Mouse (Mus musculus) embryonic facial prominence, embryonic 13.5 days (tissue): ENCODE data around the gene Elp5. TPM values are rescaled to one million over a fixed set of nuclear protein-coding genes. Genes with fewer than 3 reads are reported as not detected.

Source experiments
- ATAC-seq: fragments of 200-750 bp; cut with Nextera tagmentation; 2 replicates; pipeline ENCODE4 v1.8.0; 2017; ENCODE audit warnings: low read depth; ENCODE audit not compliant: insufficient number of reproducible peaks, insufficient read depth, low FRiP score, low TSS enrichment
- H3K27ac ChIP-seq: fragments of 300-500 bp; sonication (generic); 2 replicates; pipeline ENCODE4 v1.5.1; 2015; ENCODE audit warnings: moderate library complexity, mild to moderate bottlenecking, inconsistent platforms
- H3K27me3 ChIP-seq: fragments of 300-500 bp; sonication (generic); 2 replicates; pipeline ENCODE4 v1.6.1; 2015; ENCODE audit warnings: mild to moderate bottlenecking, inconsistent platforms
- H3K36me3 ChIP-seq: fragments of 300-500 bp; sonication (generic); 2 replicates; pipeline ENCODE4 v1.6.1; 2015; ENCODE audit warnings: mild to moderate bottlenecking, inconsistent platforms
- H3K4me1 ChIP-seq: fragments of 300-500 bp; sonication (generic); 2 replicates; pipeline ENCODE4 v1.6.1; 2015; ENCODE audit warnings: inconsistent platforms
- H3K4me2 ChIP-seq: fragments of 300-500 bp; sonication (generic); 2 replicates; pipeline ENCODE4 v1.6.1; 2015; ENCODE audit warnings: moderate library complexity, mild to moderate bottlenecking, inconsistent platforms
- H3K4me3 ChIP-seq: fragments of 300-500 bp; sonication (generic); 2 replicates; pipeline ENCODE4 v1.5.1; 2015; ENCODE audit warnings: mild to moderate bottlenecking, inconsistent platforms
- H3K9ac ChIP-seq: fragments of 300-500 bp; sonication (generic); 2 replicates; pipeline ENCODE4 v1.6.1; 2015; ENCODE audit warnings: mild to moderate bottlenecking, inconsistent platforms
- H3K9me3 ChIP-seq: fragments of 300-500 bp; sonication (generic); 2 replicates; pipeline ENCODE4 v1.6.1; 2016; ENCODE audit warnings: inconsistent platforms
- WGBS: fragments of 180-500 bp; shearing (Covaris S2); methylation state at CpG from one replicate; pipeline ENCODE4 v1.1.7; 2015; ENCODE audit warnings: mixed read lengths; 5-methylcytosine and 5-hydroxymethylcytosine counted together
- polyA plus RNA-seq: library from polyadenylated mRNA; unstranded; fragments of >200 nt; fragmentation: Nextera tagmentation; extraction: Ambion mirVana; gene quantifications from 2 replicates; pipeline ENCODE4 v1.2.1, GENCODE M21; 2015

Gene Elp5
- polyA plus RNA-seq, 1 experiment from 2014 or later, result 125 TPM

- H3K9ac ChIP-seq, result no peak overlapping the region
- no peak for ATAC-seq
- H3K36me3 ChIP-seq, result peaks cover 4% of the 10 kb centered on the region
- H3K27me3 ChIP-seq, result no peaks in the 10 kb centered on the region
- no peaks in the 10 kb centered on the region for H3K9me3 ChIP-seq
- 41% methylated on average over 4 of the region's 4 CpGs for WGBS
- no peak overlapping the region for H3K27ac ChIP-seq
- no peak overlapping the region for H3K4me3 ChIP-seq
- peaks cover 21% of the 10 kb centered on the region for H3K4me1 ChIP-seq
- no peak overlapping the region for H3K4me2 ChIP-seq
These were observed 31.4 kb downstream of the Elp5 start for GRCm38 (mm10) chr11:69950807-69951459.

GRCm38 (mm10) chr11:69948763-69949150 is 33.6 kb downstream of the Elp5 start:
- Histone ChIP-seq H3K4me2 (peak overlapping the region; percentile 71), H3K9ac (peak overlapping the region; percentile 70), H3K4me1 (peaks cover 29% of the 10 kb centered on the region), H3K4me3 (peak overlapping the region; percentile 54), H3K9me3 (no peaks in the 10 kb centered on the region), H3K27me3 (no peaks in the 10 kb centered on the region), H3K36me3 (peaks cover 25% of the 10 kb centered on the region), H3K27ac (peak overlapping the region; percentile 92)
- ATAC-seq, result peak; percentile 34
- WGBS, result under 1% methylated on average over 14 of the region's 14 CpGs

- peak; percentile 90 for ATAC-seq
These were observed 34.1 kb downstream of the Elp5 start, which contains the start of gene Slc2a4 for GRCm38 (mm10) chr11:69948066-69948762. TSS of gene Slc2a4 (minus strand) at chr11:69948188.

GRCm38 (mm10) chr11:69947337-69948065 is 34.8 kb downstream of the Elp5 start:
- H3K9ac ChIP-seq, result peak overlapping the region; percentile 70
- WGBS, result under 1% methylated on average over 29 of the region's 29 CpGs
- H3K4me1 ChIP-seq, result peaks cover 29% of the 10 kb centered on the region
- H3K4me2 ChIP-seq, result peak overlapping the region; percentile 71
- H3K9me3 ChIP-seq, result no peaks in the 10 kb centered on the region
- no peaks in the 10 kb centered on the region for H3K27me3 ChIP-seq
- peak overlapping the region; percentile 92 for H3K27ac ChIP-seq
- H3K4me3 ChIP-seq, result peak overlapping the region; percentile 54
- peak; percentile 21; the same call in 1 of the 2 replicates for ATAC-seq
- peaks cover 38% of the 10 kb centered on the region for H3K36me3 ChIP-seq

More at GRCm38 (mm10) chr11:69948066-69948762, 34.1 kb downstream of the Elp5 start, which contains the start of gene Slc2a4:
- H3K4me1 ChIP-seq, result peaks cover 29% of the 10 kb centered on the region
- under 1% methylated on average over 34 of the region's 34 CpGs for WGBS
- peak within 1 kb of the TSS; percentile 92 for H3K27ac ChIP-seq
- peak within 1 kb of the TSS; percentile 70 for H3K9ac ChIP-seq
- H3K4me3 ChIP-seq, result peak within 1 kb of the TSS; percentile 54
- no peaks in the 10 kb centered on the region for H3K27me3 ChIP-seq
- H3K36me3 ChIP-seq, result peaks cover 31% of the 10 kb centered on the region
- H3K9me3 ChIP-seq, result no peaks in the 10 kb centered on the region
- H3K4me2 ChIP-seq, result peak within 1 kb of the TSS; percentile 71

GRCm38 (mm10) chr11:69945997-69946891 is 36.1 kb downstream of the Elp5 start:
- 85% methylated on average over 18 of the region's 18 CpGs for WGBS
- no peak for ATAC-seq
- Histone ChIP-seq H3K4me3 (peak overlapping the region; percentile 54), H3K9ac (peak overlapping the region; percentile 70), H3K9me3 (no peaks in the 10 kb centered on the region), H3K27ac (peak overlapping the region; percentile 92; the same call in 1 of the 2 replicates), H3K4me1 (peaks cover 29% of the 10 kb centered on the region), H3K36me3 (peaks cover 44% of the 10 kb centered on the region), H3K27me3 (no peaks in the 10 kb centered on the region), H3K4me2 (peak overlapping the region; percentile 71)

- H3K9ac ChIP-seq, result peak overlapping the region; percentile 21; the same call in 1 of the 2 replicates
These were observed 37.1 kb downstream of the Elp5 start for GRCm38 (mm10) chr11:69945216-69945615.

GRCm38 (mm10) chr11:69940962-69941361 is 41.4 kb downstream of the Elp5 start:
- no peak for ATAC-seq
- no peak overlapping the region for H3K9ac ChIP-seq
- no peaks in the 10 kb centered on the region for H3K9me3 ChIP-seq
- peaks cover 41% of the 10 kb centered on the region for H3K36me3 ChIP-seq
- H3K27ac ChIP-seq, result no peak overlapping the region
- peaks cover 20% of the 10 kb centered on the region for H3K27me3 ChIP-seq
- H3K4me3 ChIP-seq, result no peak overlapping the region
- WGBS, result 84% methylated on average over 4 of the region's 4 CpGs
- peaks cover 37% of the 10 kb centered on the region for H3K4me1 ChIP-seq
- no peak overlapping the region for H3K4me2 ChIP-seq

More at GRCm38 (mm10) chr11:69945216-69945615, 37.1 kb downstream of the Elp5 start:
- Histone ChIP-seq H3K36me3 (peaks cover 44% of the 10 kb centered on the region), H3K4me1 (peaks cover 29% of the 10 kb centered on the region), H3K4me3 (0 out of 2 replicates have a peak overlapping the region, but pooled peaks have one; percentile 1), H3K4me2 (no peak overlapping the region), H3K9me3 (no peaks in the 10 kb centered on the region), H3K27me3 (no peaks in the 10 kb centered on the region), H3K27ac (no peak overlapping the region)
- no peak for ATAC-seq
- WGBS, result 78% methylated on average over 13 of the region's 13 CpGs

GRCm38 (mm10) chr11:69939731-69940130 is 42.6 kb downstream of the Elp5 start:
- no peaks in the 10 kb centered on the region for H3K9me3 ChIP-seq
- no peak overlapping the region for H3K4me3 ChIP-seq
- H3K27me3 ChIP-seq, result peaks cover 20% of the 10 kb centered on the region
- no peak for ATAC-seq
- H3K9ac ChIP-seq, result no peak overlapping the region
- 90% methylated on average over 17 of the region's 17 CpGs for WGBS
- no peak overlapping the region for H3K4me2 ChIP-seq
- peaks cover 29% of the 10 kb centered on the region for H3K4me1 ChIP-seq
- H3K36me3 ChIP-seq, result peaks cover 29% of the 10 kb centered on the region
- no peak overlapping the region for H3K27ac ChIP-seq

- WGBS, result 60% methylated on average over 5 of the region's 5 CpGs
- no peak for ATAC-seq
- Histone ChIP-seq H3K9ac (no peak overlapping the region), H3K4me3 (no peak overlapping the region), H3K36me3 (peaks cover 23% of the 10 kb centered on the region), H3K27me3 (peaks cover 20% of the 10 kb centered on the region), H3K9me3 (no peaks in the 10 kb centered on the region), H3K4me1 (peaks cover 34% of the 10 kb centered on the region), H3K27ac (no peak overlapping the region), H3K4me2 (no peak overlapping the region)
These were observed 43.1 kb downstream of the Elp5 start for GRCm38 (mm10) chr11:69939181-69939580.

- WGBS, result 19% methylated on average over 9 of the region's 9 CpGs
- Histone ChIP-seq H3K36me3 (peaks cover 16% of the 10 kb centered on the region), H3K4me2 (no peak overlapping the region), H3K27me3 (peaks cover 20% of the 10 kb centered on the region), H3K4me3 (no peak overlapping the region), H3K27ac (0 out of 2 replicates have a peak overlapping the region, but pooled peaks have one; percentile 5), H3K4me1 (peaks cover 37% of the 10 kb centered on the region), H3K9ac (0 out of 2 replicates have a peak overlapping the region, but pooled peaks have one; percentile 22), H3K9me3 (no peaks in the 10 kb centered on the region)
- no peak for ATAC-seq
These were observed 43.8 kb downstream of the Elp5 start for GRCm38 (mm10) chr11:69938401-69938979.
